Mouse (Mus musculus) spleen, postnatal 36 days (tissue): ENCODE results near the gene Pak1.

ENCODE experiments used
- DNase-seq, 2 experiments: peaks; one replicate each; pipeline ENCODE4 v3.0.0; 2022; ENCODE audit warnings: low spot score in 2 of 2, mixed read lengths in 1 of 2

Gene Pak1

GRCm38 (mm10) chr7:97777191-97777590 is 11.2 kb upstream of the Pak1 start:
- no peak for DNase-seq

DNA sequence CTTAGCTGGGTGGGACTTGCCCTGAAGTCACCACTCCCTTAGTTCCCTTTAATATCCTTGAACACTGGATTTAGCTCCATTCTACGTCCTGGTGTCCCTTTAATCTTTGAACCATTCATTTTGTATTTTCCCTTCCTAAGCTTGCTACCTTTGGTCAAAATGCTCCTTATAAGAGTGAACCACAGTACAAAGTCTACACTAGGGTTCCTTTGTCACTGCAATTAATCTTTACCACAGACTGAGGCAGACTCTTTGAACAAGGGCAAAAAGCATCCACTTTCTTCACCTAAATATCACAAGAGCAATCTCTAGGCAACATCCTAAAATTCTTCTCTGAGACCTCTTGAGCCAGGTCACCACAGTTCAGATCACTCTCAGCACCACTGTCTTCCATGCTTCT is 8.1 kb upstream of the Pak1 start:
- DNase-seq: no peak

DNA sequence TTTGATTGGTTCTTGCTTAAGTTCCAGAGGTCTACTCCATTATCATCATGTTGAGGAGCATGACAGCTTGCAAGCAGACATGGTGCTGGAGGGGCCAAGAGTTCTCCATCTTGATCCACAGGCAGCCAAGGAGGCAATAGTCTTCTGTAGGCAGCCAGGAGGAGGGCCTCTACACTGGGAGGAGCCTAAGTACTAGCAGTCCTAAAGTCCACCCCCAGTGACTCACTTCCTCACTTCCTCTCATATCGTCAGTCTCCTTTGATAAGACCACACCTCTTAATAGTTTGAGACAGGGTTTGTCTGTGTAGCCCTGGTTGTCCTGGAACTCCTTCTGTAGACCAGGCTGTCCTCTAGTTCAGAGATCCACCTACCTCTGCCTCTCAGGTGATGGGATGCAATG is 7.5 kb upstream of the Pak1 start:
- no peak for DNase-seq

GRCm38 (mm10) chr7:97781496-97781895 is 6.8 kb upstream of the Pak1 start:
- DNase-seq: no peak

DNA sequence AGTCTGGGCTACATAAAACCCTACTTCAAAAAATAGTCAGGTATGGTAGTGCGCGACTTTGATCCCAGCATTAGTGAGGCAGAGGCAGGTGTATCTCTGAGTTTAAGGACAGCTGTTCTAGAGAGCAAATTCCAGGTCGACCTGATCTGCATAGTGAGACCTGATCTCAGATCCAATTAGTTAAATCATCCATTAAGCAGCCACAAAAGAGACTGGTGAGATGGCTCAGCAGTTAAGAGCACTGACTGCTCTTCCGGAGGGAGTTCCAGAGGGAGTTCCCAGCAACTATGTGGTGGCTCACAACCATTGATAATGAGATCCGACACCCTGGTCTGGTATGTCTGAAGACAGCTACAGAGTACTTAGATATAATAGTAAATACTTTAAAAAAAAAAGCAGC is 4.8 kb upstream of the Pak1 start:
- DNase-seq: no peak

GRCm38 (mm10) chr7:97788669-97789483 is 535 bp downstream of the Pak1 start:
- DNase-seq: no peak

DNA sequence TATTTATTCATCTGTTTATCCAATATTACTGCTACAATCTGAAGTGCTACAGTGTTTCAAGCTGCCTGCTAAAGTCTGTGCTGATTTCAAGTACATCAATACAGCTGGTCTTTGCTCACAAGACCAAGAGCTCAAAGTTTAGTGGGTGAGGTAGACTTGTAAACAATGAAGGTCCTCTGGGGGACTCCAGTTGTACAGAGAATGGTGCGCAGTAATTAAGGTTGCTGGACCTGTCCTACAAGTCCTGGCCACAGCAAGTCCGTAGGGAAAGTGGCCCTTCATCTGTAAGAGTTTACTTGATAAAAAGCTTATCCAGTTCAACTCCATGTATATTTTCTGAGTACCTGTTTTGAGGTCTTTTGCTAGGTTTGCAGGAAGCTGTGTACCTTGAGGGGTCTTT is 1.9 kb downstream of the Pak1 start:
- no peak for DNase-seq

GRCm38 (mm10) chr7:97792324-97792723 is 4.0 kb downstream of the Pak1 start:
- no peak for DNase-seq

- no peak for DNase-seq
Observed at GRCm38 (mm10) chr7:97803116-97803515, 14.8 kb downstream of the Pak1 start.

GRCm38 (mm10) chr7:97804245-97805066 is 16.1 kb downstream of the Pak1 start:
- DNase-seq: no peak

GRCm38 (mm10) chr7:97805067-97805365 is 16.7 kb downstream of the Pak1 start:
- no peak for DNase-seq

GRCm38 (mm10) chr7:97809307-97809706 is 21.0 kb downstream of the Pak1 start:
- peak in 1 of 2 experiments; percentile 2 for DNase-seq

DNA sequence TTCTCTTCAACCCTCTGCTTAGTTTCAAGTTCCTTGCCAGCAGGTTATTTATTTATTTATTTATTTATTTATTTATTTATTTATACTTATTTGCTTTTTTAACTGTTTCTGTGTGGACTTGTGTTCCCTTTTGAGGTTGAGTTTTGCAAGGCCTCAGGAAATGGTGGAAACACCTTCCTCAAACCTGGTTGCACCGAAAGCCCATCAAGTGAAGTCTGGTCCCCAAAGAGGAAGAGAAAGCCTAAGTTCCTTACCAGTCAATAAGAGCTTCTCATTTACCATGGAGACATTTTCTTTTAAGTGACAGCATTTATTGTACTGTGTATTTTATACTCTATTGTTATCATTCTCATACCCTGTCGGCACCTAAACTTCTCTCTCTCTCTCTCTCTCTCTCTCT is 33.5 kb downstream of the Pak1 start:
- DNase-seq: peak in 1 of 2 experiments; percentile 20

GRCm38 (mm10) chr7:97829091-97829490 is 40.8 kb downstream of the Pak1 start:
- DNase-seq: no peak

GRCm38 (mm10) chr7:97830739-97831138 is 42.4 kb downstream of the Pak1 start:
- no peak for DNase-seq

GRCm38 (mm10) chr7:97832987-97833386 is 44.6 kb downstream of the Pak1 start:
- DNase-seq: no peak

- no peak for DNase-seq
Observed at GRCm38 (mm10) chr7:97838574-97838973, 50.2 kb downstream of the Pak1 start.

- no peak for DNase-seq
Observed at GRCm38 (mm10) chr7:97841311-97841710, 53.0 kb downstream of the Pak1 start.

DNA sequence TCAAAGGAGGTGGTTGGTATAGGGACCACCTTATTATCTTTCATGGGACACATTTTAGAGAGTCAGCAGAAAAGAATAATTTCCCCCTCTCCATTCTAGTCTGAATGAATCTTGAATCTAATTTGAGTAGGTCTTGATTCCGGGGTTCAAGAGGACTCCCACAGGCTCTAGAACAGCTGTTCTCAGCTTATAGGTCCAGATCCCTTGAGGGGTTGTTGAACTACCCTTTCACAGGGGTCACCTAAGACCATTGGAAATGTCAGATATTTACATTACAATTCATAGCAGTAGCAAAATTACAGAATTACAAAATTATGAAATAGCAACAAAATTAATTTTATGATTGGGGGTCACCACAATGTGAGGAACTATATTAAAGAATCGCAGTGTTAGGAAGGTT is 54.0 kb downstream of the Pak1 start:
- no peak for DNase-seq

GRCm38 (mm10) chr7:97842806-97843570 is 54.6 kb downstream of the Pak1 start:
- peak; percentile 43 to 49 for DNase-seq

GRCm38 (mm10) chr7:97844419-97844818 is 56.1 kb downstream of the Pak1 start:
- DNase-seq: no peak

- DNase-seq: no peak
Observed at GRCm38 (mm10) chr7:97845546-97845945, 57.2 kb downstream of the Pak1 start.
